Mouse (Mus musculus) heart, embryonic 14.5 days (tissue): ENCODE data around the gene Crhr2. TPM values are rescaled to one million over a fixed set of nuclear protein-coding genes. Genes with fewer than 3 reads are reported as not detected.

Experiments used
- ATAC-seq: fragments of 200-750 bp; cut with Nextera tagmentation; 2 replicates; pipeline ENCODE4 v1.8.0; 2017; ENCODE audit warnings: low read depth, moderate TSS enrichment; ENCODE audit not compliant: insufficient number of reproducible peaks, insufficient read depth, low FRiP score
- H3K27ac ChIP-seq, 2 experiments: fragments of 200-500 bp in 1 of 2; fragments of 300-500 bp in 1 of 2; sonication (generic) in 1 of 2; replicated peaks in 1 of 2; 2 replicates each; pipeline ENCODE4 v1.5.1; 2012 to 2014; ENCODE audit warnings: low read depth in 2 of 2, low read length in 2 of 2, control low read depth in 1 of 2, mild to moderate bottlenecking in 1 of 2, mixed read lengths in 1 of 2; ENCODE audit not compliant: control insufficient read depth in 1 of 2, insufficient read depth in 1 of 2
- H3K27me3 ChIP-seq: fragments of 300-500 bp; sonication (generic); 2 replicates; pipeline ENCODE4 v1.6.1; 2014; ENCODE audit warnings: mild to moderate bottlenecking, low read length, control low read depth; ENCODE audit not compliant: control insufficient read depth, insufficient read depth
- H3K36me3 ChIP-seq: fragments of 300-500 bp; sonication (generic); 2 replicates; pipeline ENCODE4 v1.6.1; 2014; ENCODE audit warnings: mild to moderate bottlenecking, control low read depth, low read length, mixed read lengths; ENCODE audit not compliant: control insufficient read depth, insufficient read depth
- H3K4me1 ChIP-seq, 2 experiments: fragments of 200-500 bp in 1 of 2; fragments of 300-500 bp in 1 of 2; sonication (generic) in 1 of 2; 2 replicates each; pipeline ENCODE4 v1.6.1; 2012 to 2014; ENCODE audit warnings: low read length in 2 of 2, control low read depth in 1 of 2, mixed read lengths in 1 of 2; ENCODE audit not compliant: control insufficient read depth in 2 of 2, insufficient read depth in 2 of 2
- H3K4me2 ChIP-seq: fragments of 300-500 bp; sonication (generic); 2 replicates; pipeline ENCODE4 v1.6.1; 2014; ENCODE audit warnings: mild to moderate bottlenecking, low read length
- H3K4me3 ChIP-seq, 2 experiments: fragments of 200-500 bp in 1 of 2; fragments of 300-500 bp in 1 of 2; sonication (generic) in 1 of 2; 2 replicates each; pipeline ENCODE4 v1.5.1; 2012 to 2014; ENCODE audit warnings: low read length in 2 of 2, mild to moderate bottlenecking in 2 of 2, control low read depth in 1 of 2, low read depth in 1 of 2, moderate library complexity in 1 of 2; ENCODE audit not compliant: control insufficient read depth in 1 of 2, insufficient read depth in 1 of 2
- H3K9ac ChIP-seq: fragments of 300-500 bp; sonication (generic); 2 replicates; pipeline ENCODE4 v1.6.1; 2014; ENCODE audit warnings: mild to moderate bottlenecking, low read length
- H3K9me3 ChIP-seq: fragments of 300-500 bp; sonication (generic); 2 replicates; pipeline ENCODE4 v1.6.1; 2016; ENCODE audit warnings: low read length, control low read depth; ENCODE audit not compliant: control insufficient read depth
- WGBS: fragments of 180-500 bp; shearing (Covaris S2); extraction: QIAGEN DNeasy Blood & Tissue Kit; methylation state at CpG from one replicate; pipeline ENCODE4 v1.1.7; 2014; 5-methylcytosine and 5-hydroxymethylcytosine counted together
- polyA plus RNA-seq: library from polyadenylated mRNA; unstranded; fragments of >200 nt; fragmentation: Nextera tagmentation; extraction: Ambion mirVana; gene quantifications from 2 replicates; pipeline ENCODE4 v1.2.1, GENCODE M21; 2014

Crhr2 gene
- polyA plus RNA-seq, 1 experiment from 2014 or later, result 10.0 TPM

DNA sequence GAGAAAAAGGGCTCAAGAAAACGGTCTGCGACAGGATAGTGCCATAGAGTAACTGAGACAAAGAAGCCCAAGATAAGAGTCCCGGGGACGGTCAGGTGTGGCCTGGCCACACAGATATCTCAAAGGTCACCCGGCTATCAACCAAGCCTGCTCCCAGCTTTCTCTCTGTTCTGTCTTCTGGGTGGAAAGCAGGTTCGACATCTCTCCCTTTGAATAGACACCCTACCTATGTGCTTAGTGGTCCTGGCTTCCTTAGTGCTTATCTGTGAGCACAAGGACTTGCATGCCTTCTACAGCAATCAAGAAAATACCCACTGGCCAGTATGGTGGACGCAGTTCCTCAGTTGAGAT, 68.4 kb downstream of the Crhr2 start:
- no peak for ATAC-seq
- no peaks in the 10 kb centered on the region for H3K27me3 ChIP-seq
- H3K36me3 ChIP-seq, result peaks cover 99% of the 10 kb centered on the region
- no peaks in the 10 kb centered on the region for H3K4me1 ChIP-seq
- WGBS, result 77% methylated on average over 7 of the region's 7 CpGs
- no peak overlapping the region for H3K9ac ChIP-seq
- H3K9me3 ChIP-seq, result no peaks in the 10 kb centered on the region
- no peak overlapping the region for H3K27ac ChIP-seq
- H3K4me3 ChIP-seq, result no peak overlapping the region
- no peak overlapping the region for H3K4me2 ChIP-seq

DNA sequence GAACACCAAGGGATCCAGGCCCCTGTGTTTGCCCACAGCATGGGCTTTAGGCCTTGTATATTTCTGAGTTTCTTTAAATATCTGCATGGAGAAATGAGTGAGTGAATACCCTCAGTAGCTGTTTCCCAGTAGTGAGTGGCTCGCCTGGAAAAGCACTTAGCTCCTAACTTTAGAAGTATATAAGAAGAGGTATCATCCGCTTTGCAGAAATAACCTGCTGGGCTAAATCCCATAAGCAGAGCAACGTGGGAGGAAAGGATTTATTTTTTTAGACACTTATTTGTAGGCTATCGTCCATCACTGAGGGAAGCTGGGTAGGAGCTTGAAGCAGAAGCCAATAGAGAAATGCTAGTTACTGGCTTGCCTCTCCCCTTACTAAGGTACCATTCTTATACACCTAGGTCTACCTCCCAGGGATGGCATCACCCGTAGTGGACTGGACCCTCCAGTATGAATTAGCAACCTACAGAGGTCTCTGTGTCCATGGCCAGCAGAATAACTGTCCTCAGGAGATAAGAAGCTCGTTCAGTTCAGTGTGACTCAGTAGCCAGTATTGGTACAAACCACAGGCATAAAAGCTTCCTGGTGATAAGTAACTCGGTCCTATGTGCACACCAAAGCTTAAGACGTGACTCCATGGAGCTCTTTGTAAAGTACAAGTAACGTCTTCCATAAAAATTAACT, 68.9 kb downstream of the Crhr2 start:
- no peaks in the 10 kb centered on the region for H3K9me3 ChIP-seq
- no peak overlapping the region for H3K27ac ChIP-seq
- H3K27me3 ChIP-seq, result no peaks in the 10 kb centered on the region
- no peaks in the 10 kb centered on the region for H3K4me1 ChIP-seq
- no peak for ATAC-seq
- no peak overlapping the region for H3K4me3 ChIP-seq
- H3K4me2 ChIP-seq, result no peak overlapping the region
- peaks cover 99% of the 10 kb centered on the region for H3K36me3 ChIP-seq
- 80% methylated on average over 9 of the region's 9 CpGs for WGBS
- no peak overlapping the region for H3K9ac ChIP-seq

DNA sequence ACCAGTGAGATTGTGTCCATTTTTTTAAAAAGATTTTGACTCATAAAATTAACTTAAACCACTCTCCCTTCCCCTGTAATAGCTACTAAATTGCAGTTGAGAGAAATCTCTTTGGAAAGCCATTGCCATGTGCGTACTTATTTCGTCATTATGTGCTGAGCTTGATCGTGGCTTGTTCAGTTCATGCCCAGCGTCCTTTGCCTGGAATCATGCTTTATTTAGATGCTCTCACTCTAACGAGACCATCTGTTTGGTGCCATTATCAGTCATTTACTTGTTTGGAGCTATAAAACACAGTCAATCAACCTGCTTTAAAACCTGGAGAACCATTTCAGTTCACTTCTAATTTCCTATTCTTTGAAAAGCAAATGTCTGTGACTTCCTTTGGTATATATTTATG, 70.6 kb downstream of the Crhr2 start:
- Histone ChIP-seq H3K4me2 (no peak overlapping the region), H3K9ac (no peak overlapping the region), H3K36me3 (peaks cover 93% of the 10 kb centered on the region), H3K27me3 (no peaks in the 10 kb centered on the region), H3K4me3 (no peak overlapping the region), H3K4me1 (no peaks in the 10 kb centered on the region), H3K27ac (no peak overlapping the region), H3K9me3 (no peaks in the 10 kb centered on the region)
- 88% methylated on average over 5 of the region's 5 CpGs for WGBS
- no peak for ATAC-seq

DNA sequence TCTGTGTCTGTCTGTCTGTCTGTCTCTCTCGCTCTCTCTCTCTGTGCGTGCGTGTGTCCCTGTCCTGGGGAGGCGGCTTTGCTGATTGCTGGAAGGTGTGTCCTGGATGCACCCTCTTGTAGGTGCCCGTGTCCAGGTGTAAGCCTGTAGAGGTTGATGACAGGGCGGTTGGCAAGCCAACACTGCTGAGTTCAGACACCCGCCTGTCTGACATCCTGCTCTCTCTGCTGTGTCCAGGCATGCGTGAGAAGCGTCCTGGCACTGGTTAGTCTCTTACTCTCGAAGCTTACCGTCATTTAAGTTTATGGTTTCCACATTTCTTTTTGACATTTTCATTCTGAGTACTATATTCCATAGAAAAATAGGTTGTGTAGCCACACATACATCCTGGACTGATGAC, 71.5 kb downstream of the Crhr2 start:
- Histone ChIP-seq H3K9me3 (no peaks in the 10 kb centered on the region), H3K4me3 (no peak overlapping the region), H3K27ac (no peak overlapping the region), H3K4me1 (no peaks in the 10 kb centered on the region), H3K36me3 (peaks cover 93% of the 10 kb centered on the region), H3K4me2 (no peak overlapping the region), H3K27me3 (no peaks in the 10 kb centered on the region), H3K9ac (no peak overlapping the region)
- ATAC-seq, result no peak
- 88% methylated on average over 11 of the region's 11 CpGs for WGBS

DNA sequence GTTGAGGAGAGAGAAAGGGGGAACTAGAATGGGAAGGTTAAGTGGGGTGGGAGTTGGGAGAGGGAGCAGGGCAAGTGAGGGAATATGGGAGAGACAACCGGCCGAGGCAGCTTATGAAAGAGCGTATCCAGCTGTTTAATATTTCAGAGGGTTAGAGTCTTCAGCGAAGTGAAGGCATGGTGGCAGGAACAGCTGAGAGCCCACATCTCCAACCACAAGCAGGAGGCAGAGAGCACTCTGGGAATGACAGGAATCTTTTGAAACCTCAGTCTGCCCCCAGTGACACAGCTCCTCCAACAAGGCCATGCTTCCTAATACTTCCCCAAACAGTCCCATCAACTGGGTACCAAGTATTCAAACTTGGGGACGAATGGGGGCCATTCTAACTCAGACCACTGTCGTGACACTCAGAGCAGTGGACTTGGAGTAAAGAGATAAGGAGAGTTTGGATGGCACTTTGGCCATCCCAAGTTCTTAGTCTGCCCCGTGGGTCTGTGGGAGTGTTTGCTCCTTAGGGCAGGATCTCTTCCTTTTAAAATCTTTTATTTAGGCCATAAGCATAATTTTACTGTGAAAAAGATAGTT, 72.5 kb downstream of the Crhr2 start:
- Histone ChIP-seq H3K4me1 (no peaks in the 10 kb centered on the region), H3K9me3 (no peaks in the 10 kb centered on the region), H3K4me2 (no peak overlapping the region), H3K9ac (no peak overlapping the region), H3K27ac (no peak overlapping the region), H3K4me3 (no peak overlapping the region), H3K27me3 (no peaks in the 10 kb centered on the region), H3K36me3 (peaks cover 93% of the 10 kb centered on the region)
- 86% methylated on average over 7 of the region's 7 CpGs for WGBS
- no peak for ATAC-seq

DNA sequence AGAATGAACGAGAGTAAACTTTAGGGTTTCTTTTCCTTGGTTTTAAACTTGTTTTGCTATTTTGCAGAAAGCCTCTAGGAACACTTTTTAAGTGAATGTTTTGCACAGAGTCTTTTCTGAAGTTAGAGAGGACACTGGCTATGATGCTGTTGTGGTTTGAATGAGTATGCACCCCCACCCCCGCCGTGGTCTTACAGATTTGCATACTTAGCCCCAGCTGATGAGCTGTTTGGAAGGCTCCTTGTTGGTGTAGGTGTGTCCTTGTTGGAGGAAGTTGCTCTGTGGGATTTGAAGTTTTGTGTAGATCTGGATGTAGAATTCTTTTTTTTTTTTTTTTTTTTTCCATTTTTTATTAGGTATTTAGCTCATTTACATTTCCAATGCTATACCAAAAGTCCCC, 75.4 kb downstream of the Crhr2 start:
- Histone ChIP-seq H3K36me3 (peaks cover 93% of the 10 kb centered on the region), H3K4me1 (no peaks in the 10 kb centered on the region), H3K4me3 (no peak overlapping the region), H3K27ac (no peak overlapping the region), H3K27me3 (no peaks in the 10 kb centered on the region), H3K9ac (no peak overlapping the region), H3K9me3 (no peaks in the 10 kb centered on the region), H3K4me2 (no peak overlapping the region)
- 92% methylated on average over 3 of the region's 3 CpGs for WGBS
- ATAC-seq, result no peak

DNA sequence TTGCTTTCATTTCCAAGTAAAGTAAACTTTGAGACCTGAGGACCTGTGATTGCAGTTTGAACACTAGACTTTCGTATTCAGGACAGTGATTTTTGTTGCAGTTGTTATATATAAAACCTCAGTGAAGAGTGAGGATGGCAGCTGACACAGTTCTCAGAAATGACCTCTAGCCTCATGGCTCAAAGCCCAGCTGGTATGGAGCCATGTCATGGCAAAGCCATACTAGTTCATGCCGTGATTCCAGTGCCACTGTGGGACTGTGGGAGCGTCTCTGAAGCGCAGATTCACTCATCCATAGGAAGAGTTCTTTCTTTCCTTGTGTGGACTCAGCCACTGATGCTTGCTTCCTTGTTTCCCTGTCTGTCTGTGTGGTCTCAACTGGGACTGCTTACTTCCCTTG, 78.3 kb downstream of the Crhr2 start:
- no peak overlapping the region for H3K27ac ChIP-seq
- WGBS, result 92% methylated on average over 4 of the region's 4 CpGs
- no peaks in the 10 kb centered on the region for H3K9me3 ChIP-seq
- H3K4me1 ChIP-seq, result no peaks in the 10 kb centered on the region
- no peak for ATAC-seq
- no peak overlapping the region for H3K4me3 ChIP-seq
- no peaks in the 10 kb centered on the region for H3K27me3 ChIP-seq
- no peak overlapping the region for H3K9ac ChIP-seq
- H3K4me2 ChIP-seq, result no peak overlapping the region
- peaks cover 93% of the 10 kb centered on the region for H3K36me3 ChIP-seq

DNA sequence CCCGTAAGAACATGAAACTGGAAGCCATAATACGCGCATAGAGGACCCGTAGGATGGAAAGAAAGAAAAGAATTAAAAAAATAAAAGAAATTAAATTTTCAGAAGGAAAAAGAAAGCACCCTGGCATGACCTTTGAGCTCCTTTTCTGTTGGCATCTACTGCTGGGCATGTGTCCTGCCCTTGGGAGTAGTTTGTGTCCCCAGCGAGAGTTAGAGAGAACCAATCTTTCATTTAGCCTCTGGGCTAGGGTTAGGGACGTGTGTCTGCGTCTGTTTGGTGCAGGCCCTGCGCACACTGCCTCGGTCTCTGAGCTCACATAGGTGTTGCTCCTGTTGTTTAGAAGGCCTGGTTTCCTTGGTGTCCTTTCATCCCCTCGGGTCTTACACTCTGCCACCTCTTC, 83.6 kb downstream of the Crhr2 start:
- WGBS, result 90% methylated on average over 10 of the region's 10 CpGs
- H3K27me3 ChIP-seq, result no peaks in the 10 kb centered on the region
- no peak for ATAC-seq
- no peak overlapping the region for H3K9ac ChIP-seq
- H3K4me1 ChIP-seq, result no peaks in the 10 kb centered on the region
- H3K4me2 ChIP-seq, result no peak overlapping the region
- H3K36me3 ChIP-seq, result peaks cover 73% of the 10 kb centered on the region
- H3K27ac ChIP-seq, result no peak overlapping the region
- H3K9me3 ChIP-seq, result no peaks in the 10 kb centered on the region
- H3K4me3 ChIP-seq, result no peak overlapping the region
